Mouse (Mus musculus) stomach, postnatal 0 days (tissue): ENCODE data around the gene Trpm8. TPM values are rescaled to one million over a fixed set of nuclear protein-coding genes. Genes with fewer than 3 reads are reported as not detected.

Source experiments
- ATAC-seq: fragments of 200-750 bp; cut with Nextera tagmentation; 2 replicates; pipeline ENCODE4 v1.8.0; 2017; ENCODE audit not compliant: low FRiP score, low TSS enrichment
- DNase-seq: peaks from one replicate; pipeline ENCODE4 v3.0.0-alpha.2; 2016; ENCODE audit warnings: low spot score
- H3K27ac ChIP-seq: fragments of 300-500 bp; sonication (generic); replicated peaks from 2 replicates; pipeline ENCODE4 v1.5.1; 2014; ENCODE audit warnings: mild to moderate bottlenecking, control low read depth
- H3K27me3 ChIP-seq: fragments of 300-500 bp; sonication (generic); 2 replicates; pipeline ENCODE4 v1.6.1; 2014; ENCODE audit warnings: low read length; ENCODE audit not compliant: control insufficient read depth, insufficient read depth
- H3K36me3 ChIP-seq: fragments of 300-500 bp; sonication (generic); 2 replicates; pipeline ENCODE4 v1.6.1; 2014; ENCODE audit warnings: low read length, mixed read lengths; ENCODE audit not compliant: control insufficient read depth, insufficient read depth
- H3K4me1 ChIP-seq: fragments of 300-500 bp; sonication (generic); replicated peaks from 2 replicates; pipeline ENCODE4 v1.6.1; 2014; ENCODE audit warnings: antibody characterized with exemption; ENCODE audit not compliant: control insufficient read depth, insufficient read depth
- H3K4me2 ChIP-seq: fragments of 300-500 bp; sonication (generic); replicated peaks from 2 replicates; pipeline ENCODE4 v1.6.1; 2014; ENCODE audit warnings: low read depth, mild to moderate bottlenecking, control low read depth, moderate library complexity
- H3K4me3 ChIP-seq: fragments of 300-500 bp; sonication (generic); 2 replicates; pipeline ENCODE4 v1.5.1; 2014; ENCODE audit warnings: low read depth, low read length, control low read depth
- H3K9ac ChIP-seq: fragments of 300-500 bp; sonication (generic); 2 replicates; pipeline ENCODE4 v1.6.1; 2014; ENCODE audit warnings: mild to moderate bottlenecking, low read length, control low read depth, mixed read lengths
- H3K9me3 ChIP-seq: fragments of 300-500 bp; sonication (generic); 2 replicates; pipeline ENCODE4 v1.6.1; 2016; ENCODE audit warnings: low read length; ENCODE audit not compliant: control insufficient read depth
- CTCF ChIP-seq: IDR thresholded peaks from 2 replicates; pipeline ENCODE4 v1.5.1; 2016; ENCODE audit warnings: antibody characterized with exemption, low read depth, mild to moderate bottlenecking, moderate library complexity
- EP300 ChIP-seq: optimal IDR thresholded peaks from 2 replicates; pipeline ENCODE3; 2016; ENCODE audit warnings: antibody characterized with exemption
- WGBS: fragments of 180-500 bp; shearing (Covaris S2); extraction: QIAGEN DNeasy Blood & Tissue Kit; methylation state at CpG from one replicate; pipeline ENCODE4 v1.1.7; 2014; 5-methylcytosine and 5-hydroxymethylcytosine counted together
- polyA plus RNA-seq: library from polyadenylated mRNA; unstranded; fragments of >200 nt; fragmentation: Nextera tagmentation; extraction: Ambion mirVana; gene quantifications from 2 replicates; pipeline ENCODE4 v1.2.1, GENCODE M21; 2015

Gene Trpm8
- polyA plus RNA-seq, 1 experiment from 2014 or later = 0.06 TPM

DNA sequence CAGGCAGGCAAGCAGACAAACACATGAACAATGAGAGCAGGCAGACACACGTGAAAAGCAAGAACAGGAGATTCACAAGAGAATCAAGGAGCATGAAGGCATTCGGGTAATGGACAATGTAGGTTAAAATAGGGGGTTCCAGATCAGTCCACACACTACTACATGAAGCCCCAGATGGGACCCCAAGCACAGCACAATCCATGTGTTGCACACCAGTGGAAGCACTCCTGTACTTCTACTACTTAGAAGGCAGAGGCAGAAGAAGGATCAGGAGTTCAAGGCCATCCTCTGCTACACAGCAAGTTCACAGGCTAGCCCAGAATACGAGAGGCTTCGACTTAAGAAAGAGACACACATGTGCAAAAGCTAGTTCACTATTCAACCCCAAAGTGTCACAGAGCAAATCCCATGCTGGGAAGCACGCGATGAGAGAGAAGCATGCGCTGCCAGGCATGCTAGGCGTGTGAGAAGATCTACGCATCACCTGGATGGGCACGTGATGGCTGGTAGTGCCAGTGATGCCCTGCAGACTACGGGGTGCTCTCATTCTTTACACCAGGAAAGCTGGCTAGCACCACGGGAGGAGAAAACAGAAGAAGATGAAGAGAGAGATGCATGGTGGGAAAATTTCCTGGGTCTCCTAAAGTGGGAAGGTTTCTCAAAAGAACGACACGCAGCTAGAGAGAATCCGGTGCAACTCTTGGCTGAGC is 8.8 kb downstream of the Trpm8 start:
- no peak for DNase-seq
- no peak for ATAC-seq
- TF ChIP-seq EP300 = no peak
- no peak for TF ChIP-seq CTCF
- 80% methylated on average over 15 of the region's 15 CpGs for WGBS
- H3K27ac ChIP-seq = no peak overlapping the region
- no peak overlapping the region for H3K9ac ChIP-seq
- no peaks in the 10 kb centered on the region for H3K27me3 ChIP-seq
- H3K4me1 ChIP-seq = no peaks in the 10 kb centered on the region
- no peak overlapping the region for H3K4me3 ChIP-seq
- H3K9me3 ChIP-seq = 0 out of 2 replicates have a peak, but pooled peaks cover 3% of the 10 kb centered on the region
- H3K36me3 ChIP-seq = no peaks in the 10 kb centered on the region
- no peak overlapping the region for H3K4me2 ChIP-seq

GRCm38 (mm10) chr1:88286887-88287696 is 9.6 kb downstream of the Trpm8 start:
- TF ChIP-seq EP300 (no peak), CTCF (no peak)

GRCm38 (mm10) chr1:88287697-88287980 is 10.2 kb downstream of the Trpm8 start:
- 36% methylated on average over 5 of the region's 5 CpGs for WGBS
- Histone ChIP-seq H3K9me3 (0 out of 2 replicates have a peak, but pooled peaks cover 9% of the 10 kb centered on the region), H3K4me2 (no peak overlapping the region), H3K36me3 (no peaks in the 10 kb centered on the region), H3K4me3 (no peak overlapping the region), H3K27ac (no peak overlapping the region), H3K9ac (no peak overlapping the region), H3K27me3 (no peaks in the 10 kb centered on the region), H3K4me1 (no peaks in the 10 kb centered on the region)
- no peak for TF ChIP-seq EP300
- peak; percentile 94 for TF ChIP-seq CTCF
- DNase-seq (peak; percentile 89), ATAC-seq (peak; percentile 11; the same call in 1 of the 2 replicates)

More at GRCm38 (mm10) chr1:88286887-88287696, 9.6 kb downstream of the Trpm8 start:
- 0 out of 2 replicates have a peak, but pooled peaks cover 9% of the 10 kb centered on the region for H3K9me3 ChIP-seq
- H3K4me1 ChIP-seq = no peaks in the 10 kb centered on the region
- H3K4me2 ChIP-seq = no peak overlapping the region
- H3K27ac ChIP-seq = no peak overlapping the region
- 72% methylated on average over 13 of the region's 13 CpGs for WGBS
- H3K4me3 ChIP-seq = no peak overlapping the region
- H3K9ac ChIP-seq = no peak overlapping the region
- no peak for DNase-seq
- no peaks in the 10 kb centered on the region for H3K27me3 ChIP-seq
- peak; percentile 3; the same call in 1 of the 2 replicates for ATAC-seq
- H3K36me3 ChIP-seq = no peaks in the 10 kb centered on the region

GRCm38 (mm10) chr1:88288056-88288788 is 10.8 kb downstream of the Trpm8 start:
- ATAC-seq = peak; percentile 16; the same call in 1 of the 2 replicates
- DNase-seq = peak; percentile 58
- Histone ChIP-seq H3K4me1 (no peaks in the 10 kb centered on the region), H3K9ac (no peak overlapping the region), H3K4me2 (no peak overlapping the region), H3K36me3 (no peaks in the 10 kb centered on the region), H3K27ac (no peak overlapping the region), H3K27me3 (no peaks in the 10 kb centered on the region), H3K4me3 (no peak overlapping the region), H3K9me3 (0 out of 2 replicates have a peak, but pooled peaks cover 9% of the 10 kb centered on the region)
- WGBS = 34% methylated on average over 3 of the region's 3 CpGs
- TF ChIP-seq EP300 = no peak
- no peak for TF ChIP-seq CTCF

DNA sequence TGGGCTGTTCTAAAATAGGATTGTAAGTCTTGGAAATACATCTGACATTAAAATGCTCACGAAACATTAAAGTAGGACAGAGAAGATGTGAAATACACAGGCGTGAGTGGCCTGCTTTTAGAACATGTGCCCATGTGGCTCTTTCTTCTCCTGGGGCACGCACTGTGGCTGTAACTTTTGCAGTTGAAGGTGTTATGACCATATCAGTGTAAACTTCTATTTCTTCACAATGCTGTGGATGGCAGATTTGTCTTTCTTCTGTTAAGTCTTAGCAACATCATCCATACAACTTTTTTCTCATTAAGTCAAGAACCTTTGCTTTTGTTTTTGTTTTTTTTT is 11.3 kb downstream of the Trpm8 start:
- Histone ChIP-seq H3K27ac (no peak overlapping the region), H3K36me3 (no peaks in the 10 kb centered on the region), H3K27me3 (no peaks in the 10 kb centered on the region), H3K9ac (no peak overlapping the region), H3K4me1 (no peaks in the 10 kb centered on the region), H3K4me2 (no peak overlapping the region), H3K9me3 (0 out of 2 replicates have a peak, but pooled peaks cover 9% of the 10 kb centered on the region), H3K4me3 (no peak overlapping the region)
- DNase-seq (no peak), ATAC-seq (no peak)
- WGBS = 78% methylated on average over 3 of the region's 3 CpGs
- no peak for TF ChIP-seq EP300
- TF ChIP-seq CTCF = no peak
